Mouse (Mus musculus) C2C12 (cell line): Measurements from ENCODE around the gene Gsg1l.

Source experiments
- CEBPB ChIP-seq: IDR thresholded peaks from one replicate; pipeline ENCODE4 v1.6.1; 2011; ENCODE audit warnings: low read depth, mild to moderate bottlenecking, control low read depth, moderate library complexity
- CTCF ChIP-seq: IDR thresholded peaks from one replicate; pipeline ENCODE4 v1.5.1; 2011; ENCODE audit not compliant: control insufficient read depth, insufficient read depth, insufficient read length
- MAX ChIP-seq: IDR thresholded peaks from one replicate; pipeline ENCODE4 v1.6.1; 2011; ENCODE audit warnings: mild to moderate bottlenecking, control low read depth
- MYOG ChIP-seq: IDR thresholded peaks from one replicate; pipeline ENCODE4 v1.6.1; 2011; ENCODE audit not compliant: control insufficient read depth, insufficient read length; ENCODE audit errors: extremely low read depth
- USF1 ChIP-seq: IDR thresholded peaks from one replicate; pipeline ENCODE4 v1.6.1; 2011; ENCODE audit warnings: low read depth, mild to moderate bottlenecking, control low read depth, moderate library complexity

DNA sequence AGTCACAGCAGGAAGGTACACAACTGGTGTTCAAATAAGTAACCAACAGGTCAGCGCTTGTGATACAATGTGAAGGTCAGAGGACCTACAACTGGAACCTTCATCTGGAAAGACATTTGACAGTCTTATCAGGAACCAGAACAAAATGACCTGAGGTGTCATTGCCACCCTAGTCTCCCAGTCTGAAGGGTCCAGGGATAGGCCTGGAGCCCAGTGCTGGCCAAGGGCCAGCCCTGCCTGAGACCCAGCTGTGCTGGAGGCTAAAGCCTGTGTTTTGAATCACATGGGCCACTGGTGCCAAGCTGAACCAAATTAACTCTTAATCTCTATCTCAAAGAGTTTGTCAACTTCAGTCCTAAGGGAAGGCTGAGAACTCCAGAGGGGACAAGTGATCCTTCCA, 86.1 kb downstream of the Gsg1l start:
- TF ChIP-seq CTCF (no peak), CEBPB (no peak), MAX (no peak), MYOG (no peak), USF1 (no peak)
